Mouse (Mus musculus): ENCODE results near the gene Gba. TPM values are rescaled to one million over a fixed set of nuclear protein-coding genes. Genes with fewer than 3 reads are reported as not detected.

The Gba gene
- polyA plus RNA-seq, 1 experiment from 2014 or later: 49.0 TPM

DNA sequence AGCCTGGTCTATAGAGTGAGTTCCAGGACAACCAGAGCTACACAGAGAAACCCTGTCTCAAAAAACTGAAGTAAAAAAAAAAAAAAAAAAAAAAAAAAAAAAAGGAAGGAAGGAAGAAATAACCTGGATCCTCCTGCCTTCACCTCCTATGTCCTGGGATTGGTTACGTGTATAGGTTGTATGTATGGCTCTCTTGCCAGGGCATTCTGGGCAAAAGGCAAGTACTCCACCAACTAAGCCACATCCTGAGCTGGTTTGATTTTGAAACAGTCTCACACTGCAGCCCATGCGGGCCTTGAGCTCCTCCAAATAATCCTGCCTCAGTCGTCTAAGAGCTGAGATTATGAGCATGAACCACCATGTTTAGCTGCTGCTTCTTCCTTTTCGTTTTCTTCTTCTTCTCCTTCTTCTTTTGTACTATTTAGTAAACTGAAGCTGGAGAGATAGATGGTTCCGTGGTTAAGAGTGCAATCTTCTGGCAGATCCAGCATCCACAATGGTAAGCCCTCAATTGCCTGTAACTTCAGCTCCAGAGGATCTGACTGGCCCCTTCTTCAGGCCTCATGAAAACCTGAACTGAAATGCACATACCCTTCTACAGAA is 39.0 kb upstream of the Gba start:
- WGBS: 81% methylated on average over 5 of the region's 5 CpGs
- no peak for ATAC-seq
- peak overlapping the region; percentile 94; the same call in 1 of the 2 replicates for H3K27ac ChIP-seq (ENCODE audit: low read length)

DNA sequence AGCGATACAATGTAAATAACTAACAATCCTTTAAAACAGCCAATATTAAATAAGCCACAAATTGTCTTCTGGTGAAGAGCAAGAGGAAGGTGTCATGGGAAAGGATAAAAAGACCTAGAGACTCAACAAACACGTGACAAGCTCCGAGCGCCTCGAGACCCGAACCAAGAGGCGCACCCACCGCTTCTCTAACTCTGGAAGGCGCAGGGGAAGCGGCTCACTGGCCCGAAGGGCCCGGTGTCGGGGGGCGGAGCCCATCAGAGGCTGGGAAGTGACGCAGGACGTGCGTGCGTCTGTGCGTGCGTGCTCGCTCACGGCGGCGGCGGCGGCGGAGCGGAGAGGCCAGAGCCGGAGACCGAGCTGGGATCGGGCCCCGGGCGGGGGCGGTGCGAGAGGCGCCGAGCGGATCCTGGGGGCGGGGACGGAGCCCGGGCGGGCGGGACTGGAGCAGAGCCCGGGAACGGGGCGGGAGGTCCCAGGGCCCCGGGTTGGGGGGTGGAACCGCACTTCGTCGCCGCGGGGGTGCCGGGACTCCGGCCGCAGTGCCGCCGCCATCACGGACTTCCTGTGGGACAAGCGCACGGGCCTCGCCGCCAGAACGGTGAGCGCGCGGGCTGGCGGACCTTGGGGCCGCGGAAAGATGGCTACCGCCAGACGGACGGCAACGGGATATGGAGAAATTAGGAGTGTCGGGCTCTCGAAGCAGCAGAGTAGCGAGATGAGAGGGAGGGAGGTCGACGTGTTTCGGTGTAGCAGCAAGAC is 38.0 kb upstream of the Gba start, which contains the start of gene Clk2:
Gene Clk2, plus strand, starts transcription at position 290 of the 762 bp plus-strand sequence.
- Histone ChIP-seq H3K4me1 (ENCODE audit: control insufficient read depth, insufficient read depth, low read length) (peaks cover 21% of the 10 kb centered on the region), H3K36me3 (ENCODE audit: control insufficient read depth, insufficient read depth, low read length) (peaks cover 12% of the 10 kb centered on the region), H3K4me3 (ENCODE audit: low read depth, low read length) (peak within 1 kb of the TSS; percentile 96), H3K9ac (ENCODE audit: low read depth, low read length) (peak within 1 kb of the TSS; percentile 96), H3K4me2 (ENCODE audit: low read length) (peak within 1 kb of the TSS; percentile 91), H3K27ac (ENCODE audit: low read length) (peak within 1 kb of the TSS; percentile 94), H3K9me3 (replicated peaks; ENCODE audit: control insufficient read depth, low read length, poor library complexity, severe bottlenecking) (no peaks in the 10 kb centered on the region), H3K27me3 (ENCODE audit: control insufficient read depth, insufficient read depth, low read depth, low read length) (no peaks in the 10 kb centered on the region)
- peak; percentile 95 for ATAC-seq
- under 1% methylated on average over 73 of the region's 79 CpGs for WGBS

More for the DNA sequence above, 39.0 kb upstream of the Gba start:
- H3K27me3 ChIP-seq (ENCODE audit: control insufficient read depth, insufficient read depth, low read depth, low read length): no peaks in the 10 kb centered on the region
- H3K36me3 ChIP-seq (ENCODE audit: control insufficient read depth, insufficient read depth, low read length): peaks cover 4% of the 10 kb centered on the region; the same call in 1 of the 2 replicates
- H3K9ac ChIP-seq (ENCODE audit: low read depth, low read length): no peak overlapping the region
- peak overlapping the region; percentile 96; the same call in 1 of the 2 replicates for H3K4me3 ChIP-seq (ENCODE audit: low read depth, low read length)
- peaks cover 24% of the 10 kb centered on the region for H3K4me1 ChIP-seq (ENCODE audit: control insufficient read depth, insufficient read depth, low read length)
- peak overlapping the region; percentile 91 for H3K4me2 ChIP-seq (ENCODE audit: low read length)
- no peaks in the 10 kb centered on the region for H3K9me3 ChIP-seq (replicated peaks; ENCODE audit: control insufficient read depth, low read length, poor library complexity, severe bottlenecking)

DNA sequence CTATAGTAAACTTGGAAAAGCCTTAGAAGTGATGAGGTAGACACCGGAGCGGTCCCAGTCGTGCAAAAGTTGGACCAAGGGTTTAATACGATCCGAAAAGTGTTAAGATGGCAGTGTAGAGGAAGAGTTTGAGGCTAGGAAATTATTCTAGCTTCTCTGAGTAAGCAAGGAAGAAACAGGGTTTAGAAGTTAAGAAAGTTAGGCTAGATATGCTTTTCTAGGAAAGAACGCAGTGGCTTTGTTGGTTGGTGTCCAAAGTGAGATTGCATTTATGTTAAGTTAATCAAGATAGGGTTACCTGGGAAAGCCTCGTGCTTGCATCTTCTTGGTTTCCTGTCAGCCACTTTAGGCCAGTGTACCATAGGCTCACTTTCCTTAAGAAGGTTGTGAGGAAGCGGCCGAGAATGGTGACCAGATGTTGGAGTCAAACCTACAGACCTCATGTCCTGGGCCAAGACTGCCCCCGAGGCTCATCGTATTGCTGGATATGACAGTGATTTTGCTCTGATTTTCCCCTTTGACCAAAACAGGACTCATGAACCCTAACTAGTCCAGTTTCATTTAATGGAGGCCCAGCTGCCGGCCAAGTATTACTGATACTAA is 37.4 kb upstream of the Gba start:
- WGBS: 29% methylated on average over 12 of the region's 12 CpGs
- peak overlapping the region; percentile 96 for H3K9ac ChIP-seq (ENCODE audit: low read depth, low read length)

DNA sequence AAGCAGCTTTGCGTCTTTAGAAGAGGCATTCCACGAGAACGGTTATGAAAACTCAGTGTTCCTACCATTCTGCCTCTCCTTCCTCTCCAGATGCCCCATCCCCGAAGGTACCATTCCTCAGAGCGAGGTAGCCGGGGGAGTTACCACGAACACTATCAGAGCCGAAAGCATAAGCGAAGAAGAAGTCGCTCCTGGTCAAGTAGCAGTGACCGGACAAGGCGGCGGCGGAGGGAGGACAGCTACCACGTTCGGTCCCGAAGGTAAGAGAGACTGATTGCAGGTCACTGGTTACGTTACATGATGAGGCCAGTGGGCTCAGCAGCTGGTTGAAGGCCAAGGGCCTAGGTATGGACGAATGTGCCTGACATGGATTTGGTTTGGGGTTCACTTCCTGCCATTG is 35.8 kb upstream of the Gba start:
- Histone ChIP-seq H3K36me3 (ENCODE audit: control insufficient read depth, insufficient read depth, low read length) (peaks cover 28% of the 10 kb centered on the region), H3K4me2 (ENCODE audit: low read length) (no peak overlapping the region), H3K9me3 (replicated peaks; ENCODE audit: control insufficient read depth, low read length, poor library complexity, severe bottlenecking) (no peaks in the 10 kb centered on the region), H3K27ac (ENCODE audit: low read length) (no peak overlapping the region), H3K4me3 (ENCODE audit: low read depth, low read length) (no peak overlapping the region), H3K27me3 (ENCODE audit: control insufficient read depth, insufficient read depth, low read depth, low read length) (no peaks in the 10 kb centered on the region), H3K4me1 (ENCODE audit: control insufficient read depth, insufficient read depth, low read length) (peaks cover 21% of the 10 kb centered on the region), H3K9ac (ENCODE audit: low read depth, low read length) (no peak overlapping the region)
- WGBS: 95% methylated on average over 19 of the region's 19 CpGs
- ATAC-seq: no peak

More for the DNA sequence above, 37.4 kb upstream of the Gba start:
- peak overlapping the region; percentile 91 for H3K4me2 ChIP-seq (ENCODE audit: low read length)
- peaks cover 19% of the 10 kb centered on the region for H3K36me3 ChIP-seq (ENCODE audit: control insufficient read depth, insufficient read depth, low read length)
- H3K27ac ChIP-seq (ENCODE audit: low read length): peak overlapping the region; percentile 94
- H3K4me3 ChIP-seq (ENCODE audit: low read depth, low read length): peak overlapping the region; percentile 96
- no peaks in the 10 kb centered on the region for H3K9me3 ChIP-seq (replicated peaks; ENCODE audit: control insufficient read depth, low read length, poor library complexity, severe bottlenecking)
- H3K4me1 ChIP-seq (ENCODE audit: control insufficient read depth, insufficient read depth, low read length): peaks cover 21% of the 10 kb centered on the region
- no peaks in the 10 kb centered on the region for H3K27me3 ChIP-seq (ENCODE audit: control insufficient read depth, insufficient read depth, low read depth, low read length)
- no peak for ATAC-seq

DNA sequence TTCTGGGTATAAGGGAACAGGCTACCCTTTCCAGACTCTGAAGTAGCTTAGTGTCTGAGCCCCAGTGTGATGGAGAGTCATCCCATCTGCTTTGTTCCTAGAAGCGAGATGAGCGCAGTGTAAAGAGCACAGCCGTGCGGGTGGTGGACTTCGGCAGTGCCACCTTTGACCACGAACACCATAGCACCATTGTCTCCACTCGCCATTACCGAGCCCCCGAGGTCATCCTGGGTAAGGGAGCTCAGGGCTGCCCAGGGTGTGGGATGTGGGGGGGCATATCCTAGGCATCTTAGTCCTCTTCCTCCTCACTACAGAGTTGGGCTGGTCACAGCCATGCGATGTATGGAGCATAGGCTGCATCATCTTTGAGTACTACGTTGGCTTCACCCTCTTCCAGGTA is 27.9 kb upstream of the Gba start:
- no peak for ATAC-seq
- peaks cover 45% of the 10 kb centered on the region for H3K36me3 ChIP-seq (ENCODE audit: control insufficient read depth, insufficient read depth, low read length)
- peaks cover 10% of the 10 kb centered on the region for H3K4me1 ChIP-seq (ENCODE audit: control insufficient read depth, insufficient read depth, low read length)
- H3K9ac ChIP-seq (ENCODE audit: low read depth, low read length): no peak overlapping the region
- no peak overlapping the region for H3K27ac ChIP-seq (ENCODE audit: low read length)
- WGBS: 98% methylated on average over 11 of the region's 11 CpGs
- no peaks in the 10 kb centered on the region for H3K9me3 ChIP-seq (replicated peaks; ENCODE audit: control insufficient read depth, low read length, poor library complexity, severe bottlenecking)
- H3K4me3 ChIP-seq (ENCODE audit: low read depth, low read length): no peak overlapping the region
- no peaks in the 10 kb centered on the region for H3K27me3 ChIP-seq (ENCODE audit: control insufficient read depth, insufficient read depth, low read depth, low read length)
- no peak overlapping the region for H3K4me2 ChIP-seq (ENCODE audit: low read length)

DNA sequence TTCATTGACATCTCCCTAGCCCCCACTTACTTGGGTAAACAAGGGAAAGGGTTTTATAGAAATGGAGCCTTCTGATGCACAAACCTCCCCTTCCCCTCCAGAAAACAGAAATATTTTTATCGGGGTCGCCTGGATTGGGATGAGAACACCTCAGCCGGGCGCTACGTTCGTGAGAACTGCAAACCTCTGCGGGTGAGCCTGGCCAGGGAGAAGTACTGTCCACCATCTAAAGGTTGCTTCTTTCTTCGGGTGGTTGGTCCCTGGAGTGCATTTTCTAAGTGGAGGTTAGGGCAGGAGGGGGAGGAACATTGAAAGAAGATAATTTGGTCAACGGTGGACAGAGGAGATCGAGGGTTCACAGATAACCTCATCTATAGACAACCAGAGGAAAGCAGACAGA is 27.2 kb upstream of the Gba start:
- Histone ChIP-seq H3K4me1 (ENCODE audit: control insufficient read depth, insufficient read depth, low read length) (peaks cover 10% of the 10 kb centered on the region), H3K9me3 (replicated peaks; ENCODE audit: control insufficient read depth, low read length, poor library complexity, severe bottlenecking) (no peaks in the 10 kb centered on the region), H3K27me3 (ENCODE audit: control insufficient read depth, insufficient read depth, low read depth, low read length) (no peaks in the 10 kb centered on the region), H3K4me2 (ENCODE audit: low read length) (no peak overlapping the region), H3K27ac (ENCODE audit: low read length) (no peak overlapping the region), H3K36me3 (ENCODE audit: control insufficient read depth, insufficient read depth, low read length) (peaks cover 40% of the 10 kb centered on the region), H3K4me3 (ENCODE audit: low read depth, low read length) (no peak overlapping the region), H3K9ac (ENCODE audit: low read depth, low read length) (no peak overlapping the region)
- 91% methylated on average over 10 of the region's 10 CpGs for WGBS
- ATAC-seq: no peak

DNA sequence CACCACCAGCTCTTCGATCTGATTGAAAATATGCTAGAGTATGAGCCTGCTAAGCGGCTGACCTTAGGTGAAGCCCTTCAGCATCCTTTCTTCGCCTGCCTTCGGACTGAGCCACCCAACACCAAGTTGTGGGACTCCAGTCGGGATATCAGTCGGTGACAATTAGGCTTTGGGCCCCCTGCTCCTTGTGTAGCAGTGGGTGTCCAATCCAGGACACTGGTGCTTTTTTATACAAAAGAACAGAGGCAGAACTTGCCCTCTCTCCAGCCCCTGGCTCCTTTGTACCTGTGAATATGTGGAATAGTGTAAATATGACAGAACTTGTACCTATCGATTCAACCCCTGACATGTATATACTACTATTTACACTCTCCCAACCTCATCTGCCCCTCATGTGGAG is 26.3 kb upstream of the Gba start:
- Histone ChIP-seq H3K27ac (ENCODE audit: low read length) (no peak overlapping the region), H3K36me3 (ENCODE audit: control insufficient read depth, insufficient read depth, low read length) (peaks cover 38% of the 10 kb centered on the region), H3K4me1 (ENCODE audit: control insufficient read depth, insufficient read depth, low read length) (peaks cover 10% of the 10 kb centered on the region), H3K9me3 (replicated peaks; ENCODE audit: control insufficient read depth, low read length, poor library complexity, severe bottlenecking) (no peaks in the 10 kb centered on the region), H3K4me3 (ENCODE audit: low read depth, low read length) (no peak overlapping the region), H3K27me3 (ENCODE audit: control insufficient read depth, insufficient read depth, low read depth, low read length) (no peaks in the 10 kb centered on the region), H3K4me2 (ENCODE audit: low read length) (no peak overlapping the region), H3K9ac (ENCODE audit: low read depth, low read length) (no peak overlapping the region)
- WGBS: 83% methylated on average over 7 of the region's 7 CpGs
- peak; percentile 4; the same call in 1 of the 2 replicates for ATAC-seq

DNA sequence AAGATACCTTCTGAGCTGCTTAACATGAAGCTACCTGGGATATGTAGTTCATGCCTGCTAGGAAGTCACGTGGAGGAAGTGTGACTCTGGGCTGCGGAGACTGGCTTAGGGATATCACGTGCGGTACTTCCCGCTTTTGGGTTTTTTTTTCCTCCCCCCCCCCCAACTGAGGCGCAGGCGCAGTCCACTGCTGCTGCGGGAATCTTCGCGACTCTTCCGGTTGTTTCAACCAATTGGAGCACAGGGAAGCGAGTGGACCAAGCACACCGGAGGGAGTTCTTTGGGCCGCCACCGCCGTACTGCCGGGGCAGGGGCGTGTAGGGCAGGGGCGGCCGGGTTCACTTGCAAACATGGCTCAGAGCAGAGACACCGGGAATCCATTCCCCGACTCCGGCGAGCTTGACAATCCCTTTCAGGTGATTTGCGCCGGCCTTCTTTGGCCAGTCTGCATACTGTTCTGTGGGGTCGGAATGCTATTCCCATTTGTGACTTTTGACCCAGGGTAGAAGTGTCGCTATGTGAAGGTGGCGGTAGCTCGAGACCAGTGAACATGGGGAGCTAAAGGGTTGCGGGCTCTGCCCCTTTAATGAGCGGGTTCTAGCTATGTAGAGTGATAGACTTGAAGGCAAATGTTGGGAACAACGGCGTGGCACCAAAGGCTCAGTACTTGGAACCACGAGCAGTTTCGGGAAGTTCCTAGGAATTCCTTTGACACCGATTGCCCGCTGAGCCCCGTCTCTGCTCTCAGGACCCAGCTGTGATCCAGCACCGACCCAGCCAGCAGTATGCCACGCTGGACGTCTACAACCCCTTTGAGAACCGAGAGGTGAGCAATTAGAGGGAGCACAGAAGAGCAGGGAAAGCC is 25.3 kb upstream of the Gba start, which contains the start of gene Scamp3:
Gene Scamp3, plus strand, starts transcription at position 232 of the 865 bp plus-strand sequence.
- peak; percentile 97 for ATAC-seq
- Histone ChIP-seq H3K9me3 (replicated peaks; ENCODE audit: control insufficient read depth, low read length, poor library complexity, severe bottlenecking) (no peaks in the 10 kb centered on the region), H3K4me3 (ENCODE audit: low read depth, low read length) (peak within 1 kb of the TSS; percentile 76), H3K36me3 (ENCODE audit: control insufficient read depth, insufficient read depth, low read length) (peaks cover 37% of the 10 kb centered on the region), H3K4me2 (ENCODE audit: low read length) (peak within 1 kb of the TSS; percentile 93), H3K9ac (ENCODE audit: low read depth, low read length) (peak within 1 kb of the TSS; percentile 61), H3K27me3 (ENCODE audit: control insufficient read depth, insufficient read depth, low read depth, low read length) (no peaks in the 10 kb centered on the region), H3K4me1 (ENCODE audit: control insufficient read depth, insufficient read depth, low read length) (peaks cover 10% of the 10 kb centered on the region), H3K27ac (ENCODE audit: low read length) (peak within 1 kb of the TSS; percentile 79)
- WGBS: under 1% methylated on average over 43 of the region's 43 CpGs

Measured in midbrain, embryonic 16.5 days (tissue).